Mouse (Mus musculus) cortical plate, adult 2 months (tissue): ENCODE measurements at regions not wholly inside any gene's neighbourhood (a gene's known extent, or its start where the extent isn't known, plus 50 kb on each side); places are given as distances from the start of the nearest gene placed in this dataset.

Source experiments
- CTCF ChIP-seq: fragments of 200-500 bp; IDR thresholded peaks from 2 replicates; pipeline ENCODE4 v1.5.1; 2011; ENCODE audit warnings: mild to moderate bottlenecking, control low read depth, low read length; ENCODE audit not compliant: insufficient read depth; ENCODE audit errors: extremely low read depth
- POLR2A ChIP-seq: fragments of 200-500 bp; IDR thresholded peaks from 2 replicates; pipeline ENCODE4 v1.6.1; 2011; ENCODE audit warnings: mild to moderate bottlenecking, low read length, control low read depth; ENCODE audit not compliant: insufficient read depth; ENCODE audit errors: extremely low read depth

DNA sequence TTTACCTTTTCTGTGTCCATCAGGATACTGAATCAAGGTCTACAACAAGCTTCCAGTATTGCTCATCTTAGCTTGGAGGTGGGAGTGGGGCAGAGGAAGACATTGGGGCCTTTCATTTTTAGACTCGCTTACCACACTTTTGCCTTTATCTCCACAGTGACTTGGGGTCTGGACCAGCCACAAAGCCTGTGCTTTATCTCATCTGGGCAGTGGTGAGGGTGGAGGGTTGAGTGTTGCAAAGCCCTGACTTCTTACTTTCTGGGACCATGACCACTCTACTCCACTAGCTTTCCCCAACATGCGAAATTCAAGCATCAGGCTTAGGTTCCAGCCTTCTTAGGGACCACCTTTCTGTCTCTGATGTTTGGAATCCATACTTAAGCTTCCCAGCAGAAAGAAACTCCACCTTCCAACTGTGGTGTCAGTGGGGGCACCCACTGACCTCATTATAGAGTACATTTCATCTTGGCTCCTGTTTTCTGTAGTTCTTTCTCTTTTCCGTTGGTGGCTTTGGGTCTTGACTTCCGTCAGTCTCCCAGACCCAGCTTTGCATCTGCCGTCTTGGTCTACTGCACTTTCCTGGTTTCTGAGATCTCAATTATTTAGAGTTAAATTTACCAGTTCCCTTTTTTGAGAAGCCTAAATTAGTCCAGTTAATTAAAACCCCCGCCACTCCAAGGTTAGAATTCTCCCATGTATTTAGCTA, 80.5 kb downstream of the Gm815 start:
- no peak for TF ChIP-seq CTCF
- TF ChIP-seq POLR2A, result no peak
